Mouse (Mus musculus) olfactory bulb, adult 2 months (tissue): ENCODE measurements at regions not wholly inside any gene's neighbourhood (a gene's known extent, or its start where the extent isn't known, plus 50 kb on each side); places are given as distances from the start of the nearest gene placed in this dataset.
A peak's percentile ranks its signal among the peaks of the same experiment; 100 is the strongest.
"Not testable (repeated sequence)": the region's sequence is repeated elsewhere in the genome, so short reads cannot be mapped to it uniquely, and the experiment has no call there.

Source experiments
- H3K27ac ChIP-seq: fragments of 200-500 bp; 2 replicates; pipeline ENCODE4 v1.5.1; 2012; ENCODE audit warnings: low read depth, low read length; ENCODE audit not compliant: insufficient read depth
- H3K4me1 ChIP-seq: fragments of 200-500 bp; 2 replicates; pipeline ENCODE4 v1.6.1; 2012; ENCODE audit warnings: low read length; ENCODE audit not compliant: control insufficient read depth, insufficient read depth
- H3K4me3 ChIP-seq: fragments of 200-500 bp; 2 replicates; pipeline ENCODE4 v1.5.1; 2012; ENCODE audit warnings: mild to moderate bottlenecking, low read depth, low read length, moderate library complexity; ENCODE audit not compliant: insufficient read depth
- CTCF ChIP-seq: fragments of 200-500 bp; IDR thresholded peaks from 2 replicates; pipeline ENCODE4 v1.5.1; 2012; ENCODE audit warnings: low read depth, mild to moderate bottlenecking, low read length, moderate library complexity; ENCODE audit not compliant: insufficient read depth
- POLR2A ChIP-seq: fragments of 200-500 bp; IDR thresholded peaks from 2 replicates; pipeline ENCODE4 v1.6.1; 2012; ENCODE audit warnings: mild to moderate bottlenecking, low read depth, low read length, moderate library complexity; ENCODE audit not compliant: insufficient read depth
- WGBS: fragments of 180-500 bp; shearing (Covaris S2); methylation state at CpG from one replicate; pipeline ENCODE4 v1.1.7; 2018; 5-methylcytosine and 5-hydroxymethylcytosine counted together

- no peak for TF ChIP-seq CTCF
- no peak overlapping the region for H3K27ac ChIP-seq
- peaks cover 3% of the 10 kb centered on the region; the same call in 1 of the 2 replicates for H3K4me1 ChIP-seq
- H3K4me3 ChIP-seq, result no peak overlapping the region
- WGBS, result 57% methylated on average over 15 of the region's 15 CpGs
Measured at GRCm38 (mm10) chr4:153634221-153634881, 151.7 kb upstream of the Ajap1 start.

- 33% methylated on average over 1 of the region's 1 CpGs for WGBS
- Histone ChIP-seq H3K4me3 (no peak overlapping the region), H3K27ac (no peak overlapping the region), H3K4me1 (peaks cover 3% of the 10 kb centered on the region; the same call in 1 of the 2 replicates)
- no peak for TF ChIP-seq POLR2A
- no peak for TF ChIP-seq CTCF
Measured at GRCm38 (mm10) chr4:153637989-153638388, 155.4 kb upstream of the Ajap1 start.

GRCm38 (mm10) chr4:153651849-153652248 is 169.2 kb upstream of the Ajap1 start:
- Histone ChIP-seq H3K4me1 (peaks cover 20% of the 10 kb centered on the region), H3K27ac (no peak overlapping the region)
- TF ChIP-seq POLR2A, result no peak
- TF ChIP-seq CTCF, result no peak

GRCm38 (mm10) chr4:153652841-153653240 is 170.2 kb upstream of the Ajap1 start:
- Histone ChIP-seq H3K4me1 (peaks cover 20% of the 10 kb centered on the region), H3K4me3 (no peak overlapping the region), H3K27ac (peak overlapping the region; percentile 46)
- TF ChIP-seq CTCF, result no peak
- TF ChIP-seq POLR2A, result no peak
- 54% methylated on average over 11 of the region's 11 CpGs for WGBS

More at GRCm38 (mm10) chr4:153651849-153652248, 169.2 kb upstream of the Ajap1 start:
- WGBS, result 48% methylated on average over 5 of the region's 5 CpGs
- no peak overlapping the region for H3K4me3 ChIP-seq

GRCm38 (mm10) chr4:153662731-153663130 is 180.1 kb upstream of the Ajap1 start:
- TF ChIP-seq POLR2A, result no peak
- TF ChIP-seq CTCF, result no peak
- H3K4me3 ChIP-seq, result no peak overlapping the region
- H3K27ac ChIP-seq, result no peak overlapping the region
- peaks cover 5% of the 10 kb centered on the region for H3K4me1 ChIP-seq
- 90% methylated on average over 7 of the region's 7 CpGs for WGBS

- not testable (repeated sequence) for H3K27ac ChIP-seq, H3K4me1 ChIP-seq, H3K4me3 ChIP-seq
- WGBS, result 92% methylated on average over 6 of the region's 6 CpGs
Measured at GRCm38 (mm10) chr4:153666626-153667236, 184.1 kb upstream of the Ajap1 start.

- Histone ChIP-seq H3K4me3 (no peak overlapping the region), H3K27ac (no peak overlapping the region), H3K4me1 (peaks cover 5% of the 10 kb centered on the region)
- WGBS, result 91% methylated on average over 4 of the region's 4 CpGs
- no peak for TF ChIP-seq CTCF
- no peak for TF ChIP-seq POLR2A
Measured at GRCm38 (mm10) chr4:153669070-153669469, 186.5 kb upstream of the Ajap1 start.

GRCm38 (mm10) chr4:153670216-153670615 is 187.6 kb upstream of the Ajap1 start:
- TF ChIP-seq POLR2A, result no peak
- TF ChIP-seq CTCF, result no peak
- 90% methylated on average over 13 of the region's 13 CpGs for WGBS
- Histone ChIP-seq H3K4me1 (no peaks in the 10 kb centered on the region), H3K27ac (no peak overlapping the region), H3K4me3 (no peak overlapping the region)

GRCm38 (mm10) chr4:153675431-153675830 is 192.8 kb upstream of the Ajap1 start:
- Histone ChIP-seq H3K27ac (no peak overlapping the region), H3K4me1 (no peaks in the 10 kb centered on the region), H3K4me3 (no peak overlapping the region)
- TF ChIP-seq CTCF, result no peak
- no peak for TF ChIP-seq POLR2A
- WGBS, result 85% methylated on average over 2 of the region's 2 CpGs

GRCm38 (mm10) chr4:153679151-153679550 is 196.5 kb upstream of the Ajap1 start:
- no peak for TF ChIP-seq POLR2A
- no peak for TF ChIP-seq CTCF
- WGBS, result 65% methylated on average over 12 of the region's 12 CpGs
- no peak overlapping the region for H3K4me3 ChIP-seq
- H3K4me1 ChIP-seq, result no peaks in the 10 kb centered on the region
- no peak overlapping the region for H3K27ac ChIP-seq
